Mouse (Mus musculus) gastrocnemius, adult 18-20 months (tissue): ENCODE results near the gene Thtpa. TPM values are rescaled to one million over a fixed set of nuclear protein-coding genes. Genes with fewer than 3 reads are reported as not detected.
A peak's percentile ranks its signal among the peaks of the same experiment; 100 is the strongest.

Experiments used
- DNase-seq: peaks from one replicate; pipeline ENCODE4 v3.0.0; 2021; ENCODE audit warnings: low spot score
- total RNA-seq, 2 experiments: library from RNA; stranded (reverse); gene quantifications; 2 replicates each; pipeline ENCODE4 v1.2.3; 2021

The Thtpa gene
- total RNA-seq, 2 experiments from 2014 or later: 12.1 to 14.8 TPM

DNA sequence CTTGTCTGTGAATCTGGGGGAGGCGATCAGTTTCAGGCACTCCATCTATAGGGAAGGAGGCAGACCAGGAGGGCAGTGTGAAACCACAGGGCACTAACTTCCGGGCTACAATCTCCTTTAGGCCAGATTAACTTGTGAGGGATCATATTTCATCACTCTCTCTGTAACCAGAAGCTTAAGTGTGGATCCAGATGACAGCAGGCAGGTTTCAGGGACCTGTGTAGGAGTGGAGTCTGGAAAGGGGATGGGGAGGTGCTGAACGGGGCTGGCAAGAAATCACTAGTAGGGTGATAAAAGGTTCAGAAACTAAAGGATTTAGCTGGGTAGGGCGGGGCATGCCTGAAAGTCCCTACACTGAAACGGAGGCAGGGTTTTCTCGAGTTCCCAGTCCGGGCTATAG, 10.8 kb downstream of the Thtpa start:
- no peak for DNase-seq

DNA sequence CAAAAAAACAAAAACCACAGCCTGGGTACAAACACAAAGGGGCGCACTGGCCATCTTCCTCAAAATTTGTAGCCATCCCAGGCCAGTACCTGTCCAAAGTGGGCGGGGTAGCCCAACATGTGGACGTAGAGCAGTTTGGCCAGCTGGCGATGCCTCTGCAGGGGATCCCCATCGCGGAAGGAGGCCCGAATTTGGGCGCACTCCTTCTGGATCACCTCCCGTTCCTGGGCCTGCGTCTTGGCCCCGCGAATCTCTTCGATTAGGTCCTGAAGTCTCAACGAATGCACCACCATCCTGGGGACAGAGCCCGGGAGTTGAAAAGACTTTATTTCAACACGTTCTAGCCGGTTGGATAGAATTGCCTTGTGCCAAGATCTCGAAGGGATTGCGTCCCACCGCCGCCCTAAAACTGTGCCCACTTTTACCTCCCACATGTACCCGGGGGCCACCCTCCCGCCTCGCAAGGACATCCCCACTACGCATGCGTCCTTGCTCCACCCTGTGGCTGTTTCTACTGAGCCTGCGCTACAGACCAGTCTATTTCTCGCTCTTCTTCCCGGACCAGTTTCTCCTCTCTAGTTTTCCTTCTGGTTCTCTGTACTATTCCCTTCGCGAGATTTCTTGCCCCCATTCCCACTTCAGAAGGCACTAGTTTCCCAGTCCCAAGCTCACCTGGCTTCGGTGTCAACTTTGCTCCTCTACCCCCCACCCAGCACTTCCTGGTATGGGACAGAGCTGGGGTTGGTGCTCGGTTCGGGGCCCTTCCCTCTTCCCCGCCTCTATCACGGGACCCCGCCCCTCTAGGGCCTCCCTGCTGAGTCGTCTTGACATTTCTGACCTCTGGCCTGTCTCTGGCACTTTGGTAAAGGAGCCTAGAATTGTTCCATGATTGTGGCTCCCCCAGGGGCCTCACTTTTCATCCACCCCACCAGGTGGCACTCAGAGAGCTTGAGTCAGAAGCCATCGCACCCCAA, 11.5 kb downstream of the Thtpa start, which contains the start of gene Ap1g2:
TSS of gene Ap1g2 (minus strand) at position 758 of the 974 bp plus-strand sequence.
- DNase-seq: peak; percentile 86

DNA sequence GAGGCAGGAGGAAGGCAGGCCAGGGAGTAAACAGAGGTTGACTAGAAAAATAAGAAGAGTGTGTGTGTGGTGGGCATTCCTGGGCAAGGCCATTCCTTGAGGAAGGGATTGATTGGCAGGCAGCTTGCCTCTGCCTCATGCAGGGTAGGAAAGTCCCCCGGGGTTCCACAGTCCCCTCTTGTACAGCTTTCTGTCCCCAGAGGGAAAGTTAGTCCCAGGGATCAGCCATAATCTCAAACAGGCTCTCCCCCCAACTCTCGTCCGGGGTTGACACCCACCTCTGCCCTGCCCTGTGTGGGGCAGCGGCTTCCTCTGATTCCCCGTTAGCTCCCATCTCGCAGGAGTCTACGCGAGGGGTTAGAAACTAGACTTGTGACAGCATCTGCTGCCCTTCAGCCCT, 12.4 kb downstream of the Thtpa start:
- DNase-seq: no peak

DNA sequence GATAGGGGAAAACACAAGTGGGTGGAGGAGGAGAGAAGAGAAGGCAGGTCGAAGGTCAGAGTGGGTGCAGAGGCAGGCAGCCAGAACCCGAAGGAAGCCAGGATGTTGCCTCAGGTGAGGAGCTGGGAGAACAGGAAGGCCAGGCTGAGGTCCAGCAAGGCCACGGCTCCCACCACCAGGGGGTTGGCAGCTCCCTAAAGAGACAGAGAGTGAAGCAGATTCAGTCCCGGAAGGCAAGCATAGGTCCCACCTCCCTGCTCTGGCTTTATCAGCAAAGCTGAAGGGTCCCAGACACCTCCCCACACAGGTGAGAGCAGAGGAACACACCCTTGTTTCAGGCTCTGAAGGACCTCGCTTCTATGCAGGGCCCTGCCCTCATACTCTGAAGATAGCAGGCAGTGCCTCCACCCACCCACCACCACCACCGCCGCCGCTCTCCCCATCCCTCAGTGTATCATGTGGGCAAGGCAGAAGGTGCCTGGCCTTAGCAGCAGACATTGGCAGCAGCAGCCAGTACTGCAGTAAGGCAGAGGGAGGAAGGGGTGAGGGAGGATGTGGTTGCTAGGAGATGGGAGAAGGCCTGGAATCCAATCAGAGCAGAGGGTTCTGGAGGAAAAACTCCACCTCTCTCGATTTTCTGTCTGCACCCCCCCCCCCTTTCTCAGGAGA, 13.8 kb downstream of the Thtpa start:
- no peak for DNase-seq

DNA sequence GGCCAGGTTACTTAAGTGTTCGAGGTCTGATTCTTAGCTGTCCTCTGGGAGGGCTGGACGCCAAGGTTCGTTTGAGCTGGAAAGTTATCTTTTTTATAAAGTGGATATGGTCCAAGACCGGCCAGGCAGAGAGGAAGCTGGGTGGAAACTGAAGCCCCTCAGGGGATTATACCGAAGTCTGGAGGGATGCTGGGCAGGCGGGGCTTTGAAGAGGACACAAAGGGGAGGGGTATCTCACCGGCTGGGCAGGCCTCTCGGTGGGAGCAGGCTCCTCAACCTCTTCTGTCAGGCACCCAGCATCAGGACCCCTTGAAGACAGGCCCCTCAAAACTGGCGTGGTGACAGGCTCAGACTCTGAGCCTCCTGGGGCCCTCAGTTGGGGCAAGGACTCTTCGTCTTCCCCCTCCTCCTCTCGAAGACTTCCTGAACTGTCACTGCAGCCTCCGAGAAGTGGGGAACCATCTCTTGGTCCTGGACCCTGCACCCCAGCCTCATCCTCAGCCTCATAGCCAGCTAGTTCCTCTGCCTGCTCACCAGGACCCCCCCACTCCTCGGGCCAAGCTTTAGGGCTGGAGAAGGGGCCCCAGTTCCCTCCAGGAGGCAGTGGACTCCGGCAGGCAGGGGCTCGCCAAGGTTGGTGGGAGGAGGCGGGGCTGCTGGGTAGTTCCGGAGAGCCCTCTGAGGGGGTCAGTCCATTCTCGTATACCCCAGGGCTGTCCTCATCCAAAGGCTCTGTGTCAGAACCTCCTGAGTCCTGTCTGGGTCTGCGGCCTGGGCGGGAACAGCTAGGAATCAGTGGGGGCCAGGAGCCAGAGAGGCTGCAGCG, 14.7 kb downstream of the Thtpa start:
- DNase-seq: no peak

DNA sequence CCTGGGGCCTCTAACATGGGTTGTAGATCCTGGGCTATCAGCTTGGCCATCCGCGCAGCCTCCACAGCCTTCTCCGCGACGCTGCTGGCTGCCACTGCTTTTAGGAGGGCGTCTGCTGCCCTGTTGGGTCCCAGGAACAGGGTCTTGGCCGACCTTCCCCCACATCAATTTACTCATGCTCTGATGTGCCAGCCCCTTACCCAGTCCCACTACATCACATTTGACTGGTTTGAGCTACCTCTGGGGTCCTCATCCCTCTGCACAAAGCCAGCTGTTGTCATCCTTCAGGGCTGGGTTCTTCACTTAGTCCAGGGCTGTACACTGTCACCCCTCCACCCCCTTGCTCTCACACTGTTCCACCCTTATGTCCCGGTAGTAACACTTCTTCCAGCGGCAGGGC, 15.5 kb downstream of the Thtpa start:
- no peak for DNase-seq

DNA sequence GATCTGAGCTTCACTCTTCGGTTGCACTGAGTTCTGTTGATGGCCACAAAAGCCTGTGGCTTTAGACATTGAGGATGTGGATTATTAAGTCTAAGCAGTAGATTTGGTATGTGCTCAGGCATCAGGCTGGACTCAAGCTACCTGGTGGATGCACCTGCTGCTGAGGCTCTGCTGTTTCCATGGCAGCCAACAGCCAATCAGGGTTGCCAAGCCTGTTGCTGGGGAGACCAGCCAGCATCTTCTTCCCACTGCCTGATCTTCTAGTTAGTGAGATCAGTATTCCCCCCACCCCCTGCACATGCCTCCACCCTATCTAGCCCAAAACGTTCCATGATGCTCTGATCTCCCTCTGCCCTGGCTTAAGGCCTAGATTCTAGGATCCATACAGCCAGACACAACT, 17.1 kb downstream of the Thtpa start:
- no peak for DNase-seq

DNA sequence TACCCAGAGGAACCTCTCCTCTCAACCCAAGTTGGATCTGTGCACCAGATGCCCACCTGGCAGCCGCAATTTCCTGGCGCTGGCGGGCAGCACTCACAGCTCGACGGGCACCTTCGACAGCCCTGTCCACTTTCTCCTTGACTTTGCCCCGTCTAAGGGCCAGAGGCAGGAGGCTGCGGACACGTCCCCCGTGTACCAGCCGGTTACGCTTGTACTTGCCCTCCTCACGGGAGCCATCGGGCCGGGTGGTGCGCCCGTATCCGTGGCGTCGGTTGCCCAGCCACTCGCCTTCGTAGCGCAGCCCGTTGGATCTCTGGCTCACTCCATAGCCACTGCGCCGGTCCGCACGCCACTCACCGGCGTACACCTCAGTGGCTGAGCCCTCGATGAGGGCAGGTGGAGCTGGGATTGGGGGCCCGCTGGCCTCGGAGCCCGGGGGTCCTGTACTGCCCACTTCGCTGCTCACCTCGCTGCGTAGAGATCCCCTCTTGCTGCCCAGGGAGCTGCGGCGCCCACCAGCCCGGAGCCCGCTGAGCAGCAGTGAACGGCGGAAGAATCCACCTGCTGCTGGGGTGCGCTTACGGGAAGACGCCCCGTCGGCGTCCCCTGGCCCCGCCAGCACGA, 18.9 kb downstream of the Thtpa start:
- DNase-seq: no peak

DNA sequence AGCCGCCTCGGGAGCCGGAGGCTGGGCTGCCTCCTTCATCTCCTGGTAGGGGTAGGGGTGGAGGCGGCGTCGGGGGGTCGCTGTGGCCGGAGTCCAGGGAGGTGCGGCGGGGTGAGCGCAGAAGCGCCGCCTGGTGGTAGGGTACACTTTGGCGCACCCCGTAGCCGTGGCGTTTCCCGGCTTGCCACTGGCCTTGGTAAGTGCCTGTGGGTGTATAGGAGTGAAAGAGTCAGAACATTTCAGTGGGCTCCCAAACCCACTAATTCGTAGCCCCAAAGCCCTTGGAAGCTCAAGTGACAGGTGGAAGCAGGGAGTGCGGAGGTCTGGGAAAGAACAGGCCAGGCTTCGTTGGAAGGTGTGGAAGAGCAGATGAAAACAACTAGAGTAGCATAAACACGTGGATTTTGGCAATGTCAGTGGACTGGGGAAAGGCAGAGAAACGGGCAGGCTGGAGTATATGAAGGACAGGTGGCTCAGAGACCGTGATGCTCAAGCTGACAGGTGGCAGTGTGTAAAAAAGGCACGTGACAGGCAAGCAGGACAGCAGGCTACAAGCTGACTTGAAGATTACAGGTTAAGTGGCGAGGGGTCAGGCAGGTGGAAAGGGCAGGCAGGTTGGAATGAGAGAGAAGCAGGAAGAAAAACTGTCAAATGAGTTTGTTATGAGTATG, 19.5 kb downstream of the Thtpa start:
- no peak for DNase-seq

DNA sequence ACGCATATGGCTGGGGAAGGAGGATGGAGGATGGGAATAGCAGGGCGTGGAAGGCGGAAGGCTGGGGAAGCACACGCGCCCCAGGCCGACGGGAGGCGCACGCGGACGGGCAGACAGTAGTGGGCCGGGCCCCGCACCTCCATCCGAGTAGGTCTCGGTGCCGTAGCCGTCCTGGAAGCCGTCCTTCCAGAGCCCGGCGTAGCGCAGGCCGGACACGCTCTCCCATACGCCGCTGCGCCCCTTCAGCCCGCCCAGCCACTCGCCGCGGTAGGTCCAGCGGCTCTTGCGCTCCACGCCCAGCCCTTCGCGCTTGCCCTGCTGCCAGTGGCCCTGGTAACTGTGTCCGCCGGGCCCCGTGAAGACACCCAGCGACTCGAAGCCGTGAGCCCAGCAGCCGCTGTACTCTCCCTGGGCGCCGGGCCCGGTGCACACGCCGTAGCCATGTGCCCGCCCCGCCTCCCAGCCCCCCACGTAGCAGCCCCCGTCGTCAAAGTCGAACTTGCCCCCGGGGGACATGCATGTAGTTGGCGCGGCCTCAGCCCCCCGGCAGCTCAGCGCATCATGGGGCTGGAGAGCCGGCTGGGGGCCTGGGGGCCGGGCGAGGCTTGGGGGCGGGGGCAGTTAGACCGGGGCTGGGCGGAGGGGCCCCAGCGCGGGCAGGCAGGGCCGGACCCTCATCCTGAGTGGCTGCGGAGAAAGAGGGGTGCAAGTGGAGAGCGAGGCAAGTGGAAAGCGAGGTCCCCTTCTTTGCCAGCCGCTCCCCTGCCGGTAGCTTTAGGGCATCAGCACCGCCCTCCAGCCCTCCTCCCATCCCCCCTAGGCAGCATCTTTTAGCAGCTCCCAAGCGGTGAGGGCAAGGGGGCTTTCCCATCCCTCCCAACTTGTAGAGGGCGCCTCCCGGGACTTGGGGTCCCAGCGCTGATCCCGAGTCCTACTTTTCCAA, 20.4 kb downstream of the Thtpa start:
- DNase-seq: no peak

DNA sequence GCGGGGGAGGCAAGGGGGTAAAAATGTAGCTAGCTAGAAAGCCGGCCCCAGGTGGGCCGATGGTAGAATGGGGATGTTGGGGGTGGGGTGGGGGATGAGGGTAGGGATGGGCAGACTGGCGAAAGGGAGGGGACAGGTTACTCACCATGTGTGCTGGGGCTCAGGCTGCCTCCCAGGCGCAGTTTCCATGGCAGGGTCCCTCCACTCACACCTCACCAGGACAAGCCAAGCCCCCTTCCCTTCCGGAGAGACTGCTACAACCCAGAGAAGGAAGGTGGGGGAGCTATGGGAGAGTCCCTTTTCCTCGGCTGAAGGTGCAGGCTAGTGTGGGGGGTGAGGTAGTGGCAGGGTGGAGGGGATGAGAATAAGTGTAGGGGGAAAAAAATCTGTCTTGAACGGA, 21.3 kb downstream of the Thtpa start:
- no peak for DNase-seq

DNA sequence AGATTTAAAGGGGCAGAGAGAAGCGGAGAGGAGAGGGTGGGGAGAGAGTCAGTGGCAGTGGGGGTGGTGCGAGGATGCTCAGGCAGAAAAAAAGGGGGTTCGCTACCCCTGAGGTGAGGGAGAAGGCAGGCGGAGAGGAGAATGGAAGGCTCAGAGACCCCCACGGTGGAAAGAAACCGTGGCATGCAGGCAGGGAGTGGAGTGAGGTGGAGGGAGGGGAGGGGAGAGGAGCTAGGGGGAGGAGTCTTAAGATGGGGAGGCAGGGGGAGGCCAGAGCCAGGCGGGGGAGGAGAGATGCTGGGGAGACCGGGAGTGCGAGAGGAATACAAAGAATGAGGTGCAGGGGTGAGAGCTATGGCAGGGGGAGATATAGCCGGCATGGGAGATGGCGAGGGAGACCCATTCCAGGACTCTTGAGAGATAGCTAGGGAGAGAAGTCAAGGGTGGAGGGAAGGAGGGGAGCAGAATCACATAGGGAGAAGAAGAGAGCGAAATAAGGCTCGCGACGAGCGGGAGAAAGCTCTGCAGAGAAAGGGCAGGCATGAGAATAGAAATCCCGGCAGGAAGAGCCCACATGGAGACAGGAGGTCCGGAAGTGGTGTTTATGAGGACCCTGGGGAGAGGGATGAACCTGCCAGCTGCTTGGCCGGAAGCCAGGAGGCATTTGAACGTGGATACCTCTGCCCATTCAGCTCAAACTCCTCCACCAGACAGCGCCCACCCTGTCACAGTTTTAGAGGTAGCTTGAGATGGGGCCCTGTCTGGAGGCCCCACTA, 22.0 kb downstream of the Thtpa start, which contains the start of gene Jph4:
TSS of gene Jph4 (minus strand) at position 511 of the 776 bp plus-strand sequence.
- no peak for DNase-seq

DNA sequence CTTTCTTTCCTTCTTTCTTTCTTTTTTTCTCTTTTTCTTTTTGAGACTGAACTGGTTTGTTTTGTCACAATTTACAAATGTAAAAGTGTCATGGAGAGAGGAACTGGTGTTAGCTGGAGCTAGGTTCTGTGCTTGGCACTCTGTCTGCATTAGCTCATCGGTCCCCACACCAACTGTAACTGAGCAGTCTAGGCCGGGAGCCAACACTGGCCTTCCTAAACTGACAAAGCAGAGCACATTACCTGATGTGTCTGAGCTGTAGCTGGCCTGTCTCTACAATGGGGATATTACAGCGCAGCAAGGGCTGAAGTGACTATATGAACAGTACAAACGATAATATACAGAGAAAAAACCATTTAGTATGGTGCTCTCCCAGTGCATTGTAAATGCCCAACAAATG, 24.3 kb downstream of the Thtpa start:
- DNase-seq: peak; percentile 36

DNA sequence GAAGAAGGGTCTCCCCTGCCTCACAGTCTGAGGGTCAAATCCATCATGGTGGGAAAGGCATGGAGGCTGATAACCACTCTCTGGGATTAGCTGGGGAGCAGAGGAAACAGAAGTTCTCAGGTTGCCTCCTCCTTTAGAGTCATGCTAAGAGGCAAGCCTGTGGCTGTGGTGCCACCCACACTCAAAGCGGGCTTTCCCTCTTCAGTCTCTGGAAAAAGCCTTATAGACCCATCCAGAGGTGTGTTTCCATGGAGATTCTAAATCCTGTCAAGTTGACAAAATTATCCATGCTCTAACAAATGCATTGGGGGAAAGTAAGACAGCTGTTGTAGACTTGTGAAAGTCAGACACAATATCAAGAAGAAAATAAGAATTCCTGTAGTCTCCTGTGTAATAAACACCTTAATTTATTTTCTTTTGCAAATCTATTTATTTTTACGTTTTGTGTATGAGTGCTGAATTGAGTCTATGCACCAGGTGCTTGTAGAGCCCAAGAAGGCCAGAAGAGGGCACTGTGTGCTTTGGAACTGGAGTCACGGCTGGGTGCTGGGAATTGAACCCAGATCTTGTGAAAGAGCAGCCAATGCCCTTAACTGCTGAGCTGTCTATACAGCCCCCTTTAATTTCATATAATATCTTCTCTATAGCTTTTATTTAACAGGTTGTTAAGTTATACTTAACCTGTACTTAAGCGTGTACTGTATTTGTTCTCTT, 25.0 kb downstream of the Thtpa start:
- DNase-seq: no peak

DNA sequence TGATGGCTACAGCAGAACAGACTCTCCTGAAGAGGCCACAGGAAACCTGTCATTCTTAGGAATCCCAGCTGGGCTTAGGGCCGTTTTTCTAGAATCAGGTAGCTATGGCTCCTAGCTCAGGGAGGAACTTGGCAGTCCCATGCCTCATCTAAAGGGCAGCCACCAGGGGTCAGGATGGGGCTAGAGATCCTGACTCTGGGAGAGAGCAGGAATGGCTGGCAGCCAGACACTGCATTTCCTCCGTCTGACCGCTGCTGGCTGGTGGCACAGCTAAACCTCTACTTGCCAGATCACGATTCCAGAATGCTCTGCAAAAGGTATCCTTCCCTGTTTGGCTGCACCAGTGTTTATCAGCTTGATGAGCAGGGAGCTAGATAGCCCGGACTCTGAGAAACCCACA, 27.4 kb downstream of the Thtpa start:
- peak; percentile 73 for DNase-seq

DNA sequence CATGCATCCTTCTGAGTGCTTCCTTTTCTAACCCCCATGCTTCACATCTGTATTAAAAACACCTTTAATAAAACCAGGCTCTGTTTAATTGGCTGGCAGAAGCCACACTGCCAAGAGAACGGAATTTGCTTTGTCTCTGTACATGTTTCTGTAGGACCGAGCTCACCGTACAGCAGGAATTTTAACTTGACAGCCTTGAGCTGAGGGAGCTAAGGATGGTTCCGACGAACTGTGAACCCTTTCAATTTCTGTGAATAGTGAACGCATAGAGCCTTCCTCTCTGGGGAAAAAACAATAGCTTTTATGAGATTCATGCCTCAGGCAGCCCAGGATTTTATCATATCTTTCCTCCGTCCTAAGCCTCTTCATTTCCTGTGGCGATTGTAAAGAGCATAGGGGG, 27.8 kb downstream of the Thtpa start:
- no peak for DNase-seq

DNA sequence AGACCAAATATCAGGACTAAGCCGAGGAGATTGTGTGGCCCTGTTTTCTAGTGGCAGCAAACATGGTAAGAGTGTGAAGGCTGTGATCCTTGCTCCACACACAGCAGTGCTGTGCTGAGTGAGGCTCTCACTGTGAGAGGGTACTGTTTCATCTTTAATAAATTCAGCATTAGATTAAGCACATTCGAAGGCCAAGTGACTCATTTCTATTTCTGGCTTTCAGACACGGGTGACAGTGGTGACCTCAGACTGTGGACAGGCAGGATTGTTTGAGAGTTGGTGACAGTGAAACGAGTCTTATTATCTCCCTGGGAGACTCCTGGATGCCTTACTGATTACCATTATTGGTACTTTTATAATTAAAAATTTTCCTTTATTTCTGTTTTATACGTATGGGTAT, 31.1 kb downstream of the Thtpa start:
- DNase-seq: no peak

DNA sequence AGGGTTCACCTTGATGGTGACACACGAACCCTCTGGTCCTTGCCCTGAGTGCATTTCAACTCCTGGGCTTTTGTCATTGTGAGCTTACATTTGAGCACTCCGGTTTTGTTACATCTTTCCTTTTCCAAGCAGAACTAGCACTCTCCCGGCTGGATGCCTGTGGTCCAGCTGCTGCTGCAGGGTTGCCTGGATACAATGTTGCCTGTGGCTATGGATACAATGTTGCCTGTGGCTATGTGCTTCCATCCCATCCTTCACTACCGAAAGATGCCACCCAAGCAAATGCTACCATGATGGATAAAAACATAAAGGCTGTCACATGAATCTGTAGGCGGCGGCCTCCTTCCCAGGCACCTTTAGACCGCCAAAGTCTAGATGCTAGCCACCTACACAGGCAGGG, 31.9 kb downstream of the Thtpa start:
- no peak for DNase-seq
